Mouse (Mus musculus) C2C12 (cell line): ENCODE measurements around the gene Gnptg.

Experiments used
- CEBPB ChIP-seq: IDR thresholded peaks from one replicate; pipeline ENCODE4 v1.6.1; 2011; ENCODE audit warnings: low read depth, mild to moderate bottlenecking, control low read depth, moderate library complexity
- CTCF ChIP-seq: IDR thresholded peaks from one replicate; pipeline ENCODE4 v1.5.1; 2011; ENCODE audit not compliant: control insufficient read depth, insufficient read depth, insufficient read length
- FOSL1 ChIP-seq: IDR thresholded peaks from one replicate; pipeline ENCODE4 v1.8.0; 2011; ENCODE audit warnings: mild to moderate bottlenecking, low read length; ENCODE audit not compliant: poor library complexity, insufficient read depth, severe bottlenecking
- MAX ChIP-seq: IDR thresholded peaks from one replicate; pipeline ENCODE4 v1.6.1; 2011; ENCODE audit warnings: mild to moderate bottlenecking, control low read depth
- MYOD1 ChIP-seq: IDR thresholded peaks from one replicate; pipeline ENCODE4 v1.6.1; 2011; ENCODE audit warnings: low read depth; ENCODE audit not compliant: control insufficient read depth, insufficient read length
- MYOG ChIP-seq: IDR thresholded peaks from one replicate; pipeline ENCODE4 v1.6.1; 2011; ENCODE audit not compliant: control insufficient read depth, insufficient read length; ENCODE audit errors: extremely low read depth
- USF1 ChIP-seq: IDR thresholded peaks from one replicate; pipeline ENCODE4 v1.6.1; 2011; ENCODE audit warnings: low read depth, mild to moderate bottlenecking, control low read depth, moderate library complexity

GRCm38 (mm10) chr17:25270795-25271335 lies 30.9 kb upstream of the Gnptg start:
- no peak for TF ChIP-seq CTCF
- no peak for TF ChIP-seq USF1
- no peak for TF ChIP-seq MYOD1
- no peak for TF ChIP-seq MAX
- no peak for TF ChIP-seq CEBPB
- no peak for TF ChIP-seq FOSL1
- TF ChIP-seq MYOG = no peak
